Mouse (Mus musculus) adrenal gland, postnatal 14 days (tissue): ENCODE data around the gene Hyls1. TPM values are rescaled to one million over a fixed set of nuclear protein-coding genes. Genes with fewer than 3 reads are reported as not detected.

Source experiments
- DNase-seq: peaks from one replicate; pipeline ENCODE4 v3.0.0; 2021; ENCODE audit warnings: mixed read lengths
- total RNA-seq: library from RNA; stranded (reverse); gene quantifications from 2 replicates; pipeline ENCODE4 v1.2.3, GENCODE M21; 2021

Hyls1 gene
- total RNA-seq, 1 experiment from 2014 or later = 4.2 TPM

GRCm38 (mm10) chr9:35544666-35545065 lies 25.5 kb downstream of the Hyls1 start:
- DNase-seq = no peak

- DNase-seq = no peak
These were observed 26.9 kb downstream of the Hyls1 start for GRCm38 (mm10) chr9:35543099-35543860.

GRCm38 (mm10) chr9:35541941-35542340 lies 28.3 kb downstream of the Hyls1 start:
- no peak for DNase-seq

GRCm38 (mm10) chr9:35541488-35541887 lies 28.7 kb downstream of the Hyls1 start:
- peak; percentile 87 for DNase-seq

- DNase-seq = no peak
These were observed 29.2 kb downstream of the Hyls1 start for GRCm38 (mm10) chr9:35541024-35541423.

- no peak for DNase-seq
These were observed 31.0 kb downstream of the Hyls1 start for GRCm38 (mm10) chr9:35539001-35539750.

- no peak for DNase-seq
These were observed 34.3 kb downstream of the Hyls1 start for GRCm38 (mm10) chr9:35535876-35536275.

GRCm38 (mm10) chr9:35535110-35535509 lies 35.1 kb downstream of the Hyls1 start:
- peak; percentile 63 for DNase-seq

GRCm38 (mm10) chr9:35533266-35533665 lies 36.9 kb downstream of the Hyls1 start:
- no peak for DNase-seq

GRCm38 (mm10) chr9:35529796-35530195 lies 40.4 kb downstream of the Hyls1 start:
- DNase-seq = no peak

GRCm38 (mm10) chr9:35529141-35529540 lies 41.1 kb downstream of the Hyls1 start:
- DNase-seq = no peak

- peak; percentile 81 for DNase-seq
These were observed 46.2 kb downstream of the Hyls1 start for GRCm38 (mm10) chr9:35523941-35524411.

- DNase-seq = peak; percentile 19
These were observed 46.7 kb downstream of the Hyls1 start for GRCm38 (mm10) chr9:35523541-35523940.

- DNase-seq = no peak
These were observed 47.2 kb downstream of the Hyls1 start for GRCm38 (mm10) chr9:35522821-35523515.

- no peak for DNase-seq
These were observed 48.0 kb downstream of the Hyls1 start for GRCm38 (mm10) chr9:35522241-35522640.

- no peak for DNase-seq
These were observed 49.4 kb downstream of the Hyls1 start for GRCm38 (mm10) chr9:35520631-35521348.

GRCm38 (mm10) chr9:35518169-35518568 lies 52.0 kb downstream of the Hyls1 start, which contains the start of gene Gm1113:
Gene Gm1113 (minus strand): TSS chr9:35518269.
- DNase-seq = no peak

GRCm38 (mm10) chr9:35516711-35517110 lies 53.5 kb downstream of the Hyls1 start:
- no peak for DNase-seq

GRCm38 (mm10) chr9:35516182-35516581 lies 54.0 kb downstream of the Hyls1 start:
- DNase-seq = no peak

- DNase-seq = no peak
These were observed 56.3 kb downstream of the Hyls1 start for GRCm38 (mm10) chr9:35513900-35514299.
